ENCODE assay signal across 9 mouse cellular contexts in the genomic region with DNA sequence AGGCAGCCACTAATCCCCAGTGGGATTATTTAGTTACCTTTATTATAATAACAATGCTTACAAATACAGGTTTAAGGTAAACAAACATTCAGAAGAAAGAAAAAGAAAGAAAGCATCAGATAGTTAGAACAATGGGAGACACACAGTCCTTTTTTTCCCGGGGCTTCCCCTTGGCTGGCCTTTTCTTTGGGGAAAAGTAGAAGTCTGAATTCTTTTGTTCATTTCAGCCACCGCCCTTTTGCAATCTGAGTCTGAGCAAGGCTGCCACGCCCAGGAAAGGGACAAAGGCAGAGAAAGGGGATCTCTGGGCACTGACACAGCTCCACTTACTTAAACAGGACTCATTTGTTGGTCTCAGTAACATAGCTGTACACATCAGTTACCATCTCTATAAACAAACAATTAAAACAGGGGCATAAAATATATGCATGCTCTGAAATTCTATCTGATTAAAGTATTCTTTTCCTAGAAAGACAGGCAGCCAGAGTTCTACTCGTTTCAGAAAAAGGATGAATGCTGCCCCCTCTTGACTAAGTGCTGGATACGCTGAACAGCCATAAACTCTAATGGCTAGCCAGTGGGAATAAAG.
DNase-seq lines count a peak whose midpoint lies in the region; ATAC-seq and TF ChIP-seq lines count a peak whose summit lies in the region.
"Had no signal": no experiment of that assay in that cellular context is flagged by ENCODE, and none has a peak within 500 bp of the region (broad histone marks: within the 10 kb centered on the region; RNA-seq: fewer than 3 reads in every experiment).

No protein-coding gene starts in this region.

- TF ChIP-seq CTCF in thymus, adult 2 months (IDR thresholded peaks at IDR 0.05; ENCODE audit: borderline replicate concordance, control insufficient read depth, extremely low read depth, insufficient read depth, low read length, poor library complexity): no peak

- H3K9me3 ChIP-seq in limb, embryonic 11.5 days (ENCODE audit: control insufficient read depth, low read length): no peaks in the 10 kb centered on the region
- H3K9me3 ChIP-seq in neural tube, embryonic 13.5 days: no peaks in the 10 kb centered on the region
- H3K9me3 ChIP-seq: limb, embryonic 15.5 days had no signal

- peak; percentile 62; the same call in 1 of the 2 replicates for ATAC-seq in common myeloid progenitor, adult 5-6 weeks (replicated peaks; ENCODE audit: low read depth, poor library complexity, severe bottlenecking)
- ATAC-seq in limb, embryonic 11.5 days (ENCODE audit: insufficient number of reproducible peaks, low FRiP score, low TSS enrichment, low read depth): peak; percentile 58; the same call in 1 of the 2 replicates
- ATAC-seq in neural tube, embryonic 13.5 days (ENCODE audit: low read depth): peak; percentile 77

- 0 out of 2 replicates have a peak, but pooled peaks cover 2% of the 10 kb centered on the region for H3K4me1 ChIP-seq in limb, embryonic 11.5 days (ENCODE audit: control insufficient read depth, insufficient read depth, low read length)
- H3K4me1 ChIP-seq in neural tube, embryonic 13.5 days (replicated peaks): peaks cover 31% of the 10 kb centered on the region
- H3K4me1 ChIP-seq in thymus, adult 2 months (replicated peaks; ENCODE audit: control insufficient read depth, insufficient read depth, low read length): no peaks in the 10 kb centered on the region

- 0 out of 2 replicates have a peak overlapping the region, but pooled peaks have one; percentile 21 for H3K27ac ChIP-seq in limb, embryonic 11.5 days (replicated peaks; ENCODE audit: low read depth, low read length)
- peak overlapping the region; percentile 81 for H3K27ac ChIP-seq in neural tube, embryonic 13.5 days (replicated peaks)
- H3K27ac ChIP-seq in thymus, adult 2 months (ENCODE audit: control insufficient read depth, insufficient read depth, low read length): no peak overlapping the region
- H3K27ac ChIP-seq: limb, embryonic 15.5 days had no signal

- H3K27me3 ChIP-seq in limb, embryonic 11.5 days (ENCODE audit: control insufficient read depth, insufficient read depth, low read length): no peaks in the 10 kb centered on the region
- no peaks in the 10 kb centered on the region for H3K27me3 ChIP-seq in neural tube, embryonic 13.5 days
- H3K27me3 ChIP-seq in thymus, adult 2 months (ENCODE audit: control insufficient read depth, insufficient read depth, low read length): no peaks in the 10 kb centered on the region
- H3K27me3 ChIP-seq: limb, embryonic 15.5 days had no signal

- H3K4me3 ChIP-seq in limb, embryonic 11.5 days (ENCODE audit: low read depth, low read length): no peak overlapping the region
- H3K4me3 ChIP-seq in neural tube, embryonic 13.5 days: no peak overlapping the region
- no peak overlapping the region for H3K4me3 ChIP-seq in thymus, adult 2 months (ENCODE audit: control insufficient read depth, insufficient read depth, low read length)
- H3K4me3 ChIP-seq: limb, embryonic 15.5 days had no signal

- H3K9ac ChIP-seq in limb, embryonic 11.5 days (ENCODE audit: low read length): no peak overlapping the region
- H3K9ac ChIP-seq in neural tube, embryonic 13.5 days: peak overlapping the region; percentile 26
- H3K9ac ChIP-seq: limb, embryonic 15.5 days had no signal

- H3K36me3 ChIP-seq in limb, embryonic 11.5 days (ENCODE audit: control insufficient read depth, insufficient read depth, low read length): no peaks in the 10 kb centered on the region
- H3K36me3 ChIP-seq in neural tube, embryonic 13.5 days: no peaks in the 10 kb centered on the region
- no peaks in the 10 kb centered on the region for H3K36me3 ChIP-seq in thymus, adult 2 months (ENCODE audit: control insufficient read depth, insufficient read depth, low read length)
- H3K36me3 ChIP-seq: limb, embryonic 15.5 days had no signal

- WGBS in limb, embryonic 11.5 days: 1% methylated on average over 5 of the region's 5 CpGs
- WGBS in neural tube, embryonic 13.5 days: 1% methylated on average over 5 of the region's 5 CpGs
- WGBS in thymus, adult 2 months: 20% methylated on average over 5 of the region's 5 CpGs

- peak; percentile 52 for DNase-seq in adrenal gland, postnatal 10 days
- DNase-seq in adrenal gland, adult 8-10 months: no peak
- DNase-seq in gastrocnemius, postnatal 25 days: peak; percentile 10
- DNase-seq in kidney, adult 18-20 months: peak; percentile 7
- DNase-seq in limb, embryonic 11.5 days (ENCODE audit: low spot score): peak; percentile 46
- DNase-seq in thymus, adult 2 months: no peak

- TF ChIP-seq POLR2A in thymus, adult 2 months (IDR thresholded peaks at IDR 0.05; ENCODE audit: control insufficient read depth, extremely low read depth, insufficient read depth, low read length, poor library complexity): no peak

- no peak overlapping the region for H3K4me2 ChIP-seq in limb, embryonic 11.5 days (ENCODE audit: low read depth, severe bottlenecking)
- H3K4me2 ChIP-seq in neural tube, embryonic 13.5 days: peak overlapping the region; percentile 24
- H3K4me2 ChIP-seq: limb, embryonic 15.5 days had no signal

Comparison
In these comparisons a context has a peak if more than half of its experiments do, and no peak if none do; other contexts are left out.
1. DNase-seq: peak in adrenal gland, postnatal 10 days (single experiment), gastrocnemius, postnatal 25 days (single experiment), kidney, adult 18-20 months (single experiment) and limb, embryonic 11.5 days (single experiment); none in adrenal gland, adult 8-10 months (single experiment) and thymus, adult 2 months (single experiment).
2. Peak in every context shown above with its lines, with median percentiles within 50 percentile points of each other: ATAC-seq.